In genomic region chr3:52605261-52605771, GRCm38 (mm10) we compare ENCODE assay signal across 11 mouse cellular contexts.
DNase-seq lines count a peak whose midpoint lies in the region; ATAC-seq lines count a peak whose summit lies in the region.
"Had no signal": no experiment of that assay in that cellular context is flagged by ENCODE, and none has a peak within 500 bp of the region (broad histone marks: within the 10 kb centered on the region; RNA-seq: fewer than 3 reads in every experiment).

No protein-coding gene starts in this region.

- 52% methylated on average over 6 of the region's 6 CpGs for WGBS in kidney, embryonic 15.5 days
- WGBS in forebrain, embryonic 16.5 days, result 22% methylated on average over 6 of the region's 6 CpGs
- 57% methylated on average over 6 of the region's 6 CpGs for WGBS in heart, embryonic 11.5 days (ENCODE audit: insufficient replicate concordance)

- H3K9me3 ChIP-seq in kidney, embryonic 15.5 days (replicated peaks), result no peaks in the 10 kb centered on the region
- no peaks in the 10 kb centered on the region for H3K9me3 ChIP-seq in forebrain, embryonic 16.5 days (ENCODE audit: control insufficient read depth, low read length)
- H3K9me3 ChIP-seq in heart, embryonic 11.5 days (replicated peaks; ENCODE audit: control insufficient read depth, low read length), result no peaks in the 10 kb centered on the region

- H3K4me2 ChIP-seq in kidney, embryonic 15.5 days, result no peak overlapping the region
- H3K4me2 ChIP-seq in forebrain, embryonic 16.5 days (ENCODE audit: low read length), result no peak overlapping the region
- H3K4me2 ChIP-seq in heart, embryonic 11.5 days, result no peak overlapping the region

- no peak overlapping the region for H3K27ac ChIP-seq in kidney, embryonic 15.5 days
- no peak overlapping the region; the same call in 1 of the 2 replicates for H3K27ac ChIP-seq in forebrain, embryonic 16.5 days (ENCODE audit: low read length)
- no peak overlapping the region for H3K27ac ChIP-seq in heart, embryonic 11.5 days (ENCODE audit: low read depth, low read length)

- no peak overlapping the region for H3K4me3 ChIP-seq in kidney, embryonic 15.5 days (replicated peaks)
- H3K4me3 ChIP-seq in forebrain, embryonic 16.5 days (replicated peaks; ENCODE audit: low read length), result no peak overlapping the region
- no peak overlapping the region for H3K4me3 ChIP-seq in heart, embryonic 11.5 days (ENCODE audit: low read depth, low read length)

- H3K36me3 ChIP-seq in kidney, embryonic 15.5 days, result no peaks in the 10 kb centered on the region
- H3K36me3 ChIP-seq in forebrain, embryonic 16.5 days (ENCODE audit: control insufficient read depth, insufficient read depth), result no peaks in the 10 kb centered on the region
- no peaks in the 10 kb centered on the region for H3K36me3 ChIP-seq in heart, embryonic 11.5 days (ENCODE audit: control insufficient read depth, insufficient read depth, low read length)

- ATAC-seq in kidney, embryonic 15.5 days (replicated peaks; ENCODE audit: low FRiP score), result no peak
- peak; percentile 68 for ATAC-seq in forebrain, embryonic 16.5 days
- no peak for ATAC-seq in heart, embryonic 11.5 days (replicated peaks; ENCODE audit: insufficient number of reproducible peaks, low FRiP score, low TSS enrichment)
- ATAC-seq: activated CD4-positive, CD25-positive, alpha-beta regulatory T cell, adult 4 months; lung, postnatal 0 days had no signal

- no peaks in the 10 kb centered on the region for H3K27me3 ChIP-seq in kidney, embryonic 15.5 days
- H3K27me3 ChIP-seq in forebrain, embryonic 16.5 days (replicated peaks; ENCODE audit: control insufficient read depth, insufficient read depth, low read length), result no peaks in the 10 kb centered on the region
- H3K27me3 ChIP-seq in heart, embryonic 11.5 days (ENCODE audit: control insufficient read depth, insufficient read depth, low read length), result peaks cover 2% of the 10 kb centered on the region; the same call in 1 of the 2 replicates

- peak; percentile 59 for DNase-seq in kidney, adult 11 months
- peak; percentile 34 for DNase-seq in R1 (ENCODE audit: low read depth, low spot score)
- DNase-seq in kidney, postnatal 36 days, result peak; percentile 18 to 51
- no peak for DNase-seq in ovary, adult 18-20 months (ENCODE audit: low spot score)
- no peak for DNase-seq in right cerebral cortex, postnatal 14 days
- DNase-seq: heart, postnatal 14 days had no signal

- no peaks in the 10 kb centered on the region for H3K4me1 ChIP-seq in kidney, embryonic 15.5 days
- peaks cover 10% of the 10 kb centered on the region for H3K4me1 ChIP-seq in forebrain, embryonic 16.5 days (replicated peaks; ENCODE audit: control insufficient read depth, insufficient read depth, low read length)
- H3K4me1 ChIP-seq in heart, embryonic 11.5 days (ENCODE audit: control insufficient read depth, insufficient read depth, low read length), result 0 out of 2 replicates have a peak, but pooled peaks cover 2% of the 10 kb centered on the region

- no peak overlapping the region for H3K9ac ChIP-seq in kidney, embryonic 15.5 days
- no peak overlapping the region for H3K9ac ChIP-seq in forebrain, embryonic 16.5 days (replicated peaks; ENCODE audit: low read depth, low read length)
- H3K9ac ChIP-seq in heart, embryonic 11.5 days (ENCODE audit: low read depth, low read length), result no peak overlapping the region

Comparison
In these comparisons a context has a peak if more than half of its experiments do, and no peak if none do; other contexts are left out.
1. DNase-seq: peak in kidney, adult 11 months (single experiment), R1 (single experiment) and kidney, postnatal 36 days (2 of 2); none in ovary, adult 18-20 months (single experiment) and right cerebral cortex, postnatal 14 days (single experiment).